Mouse (Mus musculus): ENCODE results near the gene Cdca7l. TPM values are rescaled to one million over a fixed set of nuclear protein-coding genes. Genes with fewer than 3 reads are reported as not detected.
A peak's percentile ranks its signal among the peaks of the same experiment; 100 is the strongest.
"Not testable (repeated sequence)": the region's sequence is repeated elsewhere in the genome, so short reads cannot be mapped to it uniquely, and the experiment has no call there.

Gene Cdca7l
- 24.6 and 25.8 TPM in 2 replicates for polyA plus RNA-seq (2014; fragmentation: Nextera tagmentation; extraction: Ambion mirVana)

DNA sequence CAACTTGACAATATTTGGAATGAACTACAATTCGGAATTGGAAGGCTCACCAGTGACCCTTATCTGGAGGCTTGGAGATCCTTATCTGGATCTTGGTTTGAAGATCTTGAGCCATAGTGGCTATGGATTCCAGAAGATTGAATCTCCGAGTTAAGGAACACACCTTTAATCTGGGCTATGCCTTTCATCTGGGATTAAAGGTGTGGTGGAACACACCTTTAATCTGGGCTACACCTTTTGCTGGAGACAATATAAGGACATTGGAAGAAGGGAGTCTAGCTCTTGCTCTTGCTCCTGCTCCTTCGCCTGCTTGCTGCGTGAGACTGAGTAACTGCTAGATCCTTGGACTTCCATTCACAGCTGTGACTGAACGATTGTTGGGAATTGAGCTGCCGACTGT is at the start of gene Cdca7l:
Gene Cdca7l, plus strand, starts transcription at position 301 of the 400 bp plus-strand sequence.
- no CpG with 5 or more reads among the region's 6 CpGs for WGBS
- not testable (repeated sequence) for H3K4me2 ChIP-seq (replicated peaks; ENCODE audit: low read depth, low read length); H3K36me3 ChIP-seq (ENCODE audit: control insufficient read depth, insufficient read depth, low read length); H3K27me3 ChIP-seq (ENCODE audit: control insufficient read depth, insufficient read depth, low read length); H3K4me1 ChIP-seq (replicated peaks; ENCODE audit: control insufficient read depth, insufficient read depth, low read length); H3K4me3 ChIP-seq (ENCODE audit: low read depth, low read length); H3K9ac ChIP-seq (ENCODE audit: low read depth, low read length); H3K27ac ChIP-seq (ENCODE audit: low read depth, low read length); H3K9me3 ChIP-seq (ENCODE audit: control insufficient read depth, low read length); ATAC-seq (ENCODE audit: low FRiP score); DNase-seq (ENCODE audit: low spot score)

DNA sequence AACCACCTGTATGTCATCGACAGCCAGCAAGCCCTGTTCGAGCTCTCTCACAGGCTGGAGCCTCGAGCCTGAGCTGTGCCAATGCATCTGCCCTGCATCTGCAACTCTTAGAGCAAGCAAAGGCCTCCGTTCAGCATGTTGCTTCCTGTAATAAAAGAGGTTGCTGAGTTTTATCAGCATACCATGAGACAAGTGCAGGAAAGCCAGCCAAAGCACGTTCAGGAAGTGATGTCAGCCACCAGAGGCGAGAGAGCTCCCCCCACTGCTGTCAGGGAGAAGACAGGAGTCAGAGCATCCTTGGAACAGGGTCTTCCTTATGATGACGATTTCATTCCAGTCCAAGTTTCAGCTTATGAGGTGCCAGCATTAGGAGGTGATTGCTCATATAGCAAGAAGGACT is 48.1 kb upstream of the Cdca7l start:
- Histone ChIP-seq H3K27me3 (ENCODE audit: control insufficient read depth, insufficient read depth, low read length) (no peaks in the 10 kb centered on the region), H3K9ac (ENCODE audit: low read depth, low read length) (no peak overlapping the region), H3K4me2 (replicated peaks; ENCODE audit: low read depth, low read length) (no peak overlapping the region), H3K27ac (ENCODE audit: low read depth, low read length) (no peak overlapping the region), H3K4me1 (replicated peaks; ENCODE audit: control insufficient read depth, insufficient read depth, low read length) (peaks cover 5% of the 10 kb centered on the region), H3K9me3 (ENCODE audit: control insufficient read depth, low read length) (no peaks in the 10 kb centered on the region), H3K36me3 (ENCODE audit: control insufficient read depth, insufficient read depth, low read length) (no peaks in the 10 kb centered on the region), H3K4me3 (ENCODE audit: low read depth, low read length) (no peak overlapping the region)
- ATAC-seq (ENCODE audit: low FRiP score): no peak
- no peak for DNase-seq (ENCODE audit: low spot score)
- 78% methylated on average over 7 of the region's 7 CpGs for WGBS

DNA sequence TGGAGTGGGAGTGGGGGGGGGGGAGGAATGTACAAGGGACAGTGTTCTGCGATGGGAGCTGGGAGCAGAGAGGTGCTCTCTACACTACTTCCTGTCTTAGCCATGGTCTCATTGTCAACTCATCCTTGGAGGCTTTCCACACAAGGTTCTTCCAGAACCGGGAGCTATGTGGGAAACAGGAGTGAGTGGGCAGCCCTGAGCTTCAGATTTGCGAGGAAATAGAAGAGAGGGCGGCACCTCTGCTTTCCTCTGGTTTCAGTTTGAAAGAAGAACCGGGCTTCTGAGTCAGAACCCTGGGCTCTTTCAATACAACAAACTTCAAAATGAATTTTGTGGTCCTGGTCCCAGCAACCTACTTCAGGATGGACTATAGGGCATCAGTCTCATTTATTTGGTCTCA is 43.7 kb upstream of the Cdca7l start:
- no peak overlapping the region for H3K27ac ChIP-seq (ENCODE audit: low read depth, low read length)
- no peak for DNase-seq (ENCODE audit: low spot score)
- WGBS: 86% methylated on average over 5 of the region's 5 CpGs
- no peak for ATAC-seq (ENCODE audit: low FRiP score)
- H3K4me3 ChIP-seq (ENCODE audit: low read depth, low read length): no peak overlapping the region
- H3K9ac ChIP-seq (ENCODE audit: low read depth, low read length): no peak overlapping the region
- H3K4me1 ChIP-seq (replicated peaks; ENCODE audit: control insufficient read depth, insufficient read depth, low read length): no peaks in the 10 kb centered on the region
- no peak overlapping the region for H3K4me2 ChIP-seq (replicated peaks; ENCODE audit: low read depth, low read length)
- no peaks in the 10 kb centered on the region for H3K27me3 ChIP-seq (ENCODE audit: control insufficient read depth, insufficient read depth, low read length)
- no peaks in the 10 kb centered on the region for H3K9me3 ChIP-seq (ENCODE audit: control insufficient read depth, low read length)
- H3K36me3 ChIP-seq (ENCODE audit: control insufficient read depth, insufficient read depth, low read length): no peaks in the 10 kb centered on the region

DNA sequence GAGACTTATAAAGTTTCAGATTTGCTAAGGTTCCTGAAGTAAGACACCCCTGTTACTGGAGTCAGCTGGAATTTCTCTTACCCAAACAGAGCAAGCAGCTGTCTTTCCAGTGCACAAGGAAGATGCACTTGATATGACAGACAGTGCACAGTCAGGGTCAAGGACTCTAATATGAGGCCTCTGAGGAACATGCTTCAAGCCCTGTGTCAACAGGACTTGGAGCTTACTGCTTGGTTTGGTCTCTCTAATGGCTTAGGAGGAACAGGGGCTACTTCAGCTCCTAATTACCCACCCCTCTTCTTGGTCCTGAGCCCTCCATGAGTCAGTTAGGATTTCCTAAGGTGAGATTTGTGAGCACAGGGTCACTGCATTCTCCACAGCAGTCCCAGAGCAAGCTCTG is 43.2 kb upstream of the Cdca7l start:
- Histone ChIP-seq H3K4me3 (ENCODE audit: low read depth, low read length) (no peak overlapping the region), H3K9me3 (ENCODE audit: control insufficient read depth, low read length) (no peaks in the 10 kb centered on the region), H3K4me1 (replicated peaks; ENCODE audit: control insufficient read depth, insufficient read depth, low read length) (no peaks in the 10 kb centered on the region), H3K9ac (ENCODE audit: low read depth, low read length) (no peak overlapping the region), H3K27ac (ENCODE audit: low read depth, low read length) (no peak overlapping the region), H3K4me2 (replicated peaks; ENCODE audit: low read depth, low read length) (no peak overlapping the region), H3K27me3 (ENCODE audit: control insufficient read depth, insufficient read depth, low read length) (no peaks in the 10 kb centered on the region), H3K36me3 (ENCODE audit: control insufficient read depth, insufficient read depth, low read length) (no peaks in the 10 kb centered on the region)
- no peak for ATAC-seq (ENCODE audit: low FRiP score)
- no peak for DNase-seq (ENCODE audit: low spot score)

DNA sequence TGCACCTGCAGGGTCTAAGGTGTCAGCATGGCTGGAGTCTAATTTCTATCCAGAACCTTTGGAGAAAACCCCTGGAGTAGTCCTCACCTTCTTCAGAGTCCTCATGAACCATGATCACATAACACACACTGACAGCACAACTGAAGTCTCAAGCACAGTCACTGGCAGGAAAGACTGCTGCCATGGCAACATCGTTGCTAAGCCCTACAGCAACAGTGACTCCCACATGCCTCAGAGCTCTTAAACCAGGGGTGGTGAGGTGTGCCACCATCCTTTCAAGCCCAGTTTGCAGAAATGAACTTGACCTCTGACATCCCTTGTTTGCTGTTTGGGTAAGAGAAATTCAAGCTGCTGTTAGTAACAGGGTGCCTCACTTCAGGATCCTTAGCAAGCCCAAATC is 42.4 kb upstream of the Cdca7l start:
- no peak overlapping the region for H3K4me3 ChIP-seq (ENCODE audit: low read depth, low read length)
- ATAC-seq (ENCODE audit: low FRiP score): no peak
- DNase-seq (ENCODE audit: low spot score): no peak
- H3K4me2 ChIP-seq (replicated peaks; ENCODE audit: low read depth, low read length): no peak overlapping the region
- no peaks in the 10 kb centered on the region for H3K36me3 ChIP-seq (ENCODE audit: control insufficient read depth, insufficient read depth, low read length)
- H3K27me3 ChIP-seq (ENCODE audit: control insufficient read depth, insufficient read depth, low read length): no peaks in the 10 kb centered on the region
- H3K9ac ChIP-seq (ENCODE audit: low read depth, low read length): no peak overlapping the region
- H3K4me1 ChIP-seq (replicated peaks; ENCODE audit: control insufficient read depth, insufficient read depth, low read length): no peaks in the 10 kb centered on the region
- no peak overlapping the region for H3K27ac ChIP-seq (ENCODE audit: low read depth, low read length)
- H3K9me3 ChIP-seq (ENCODE audit: control insufficient read depth, low read length): no peaks in the 10 kb centered on the region
- WGBS: 63% methylated on average over 1 of the region's 1 CpGs

DNA sequence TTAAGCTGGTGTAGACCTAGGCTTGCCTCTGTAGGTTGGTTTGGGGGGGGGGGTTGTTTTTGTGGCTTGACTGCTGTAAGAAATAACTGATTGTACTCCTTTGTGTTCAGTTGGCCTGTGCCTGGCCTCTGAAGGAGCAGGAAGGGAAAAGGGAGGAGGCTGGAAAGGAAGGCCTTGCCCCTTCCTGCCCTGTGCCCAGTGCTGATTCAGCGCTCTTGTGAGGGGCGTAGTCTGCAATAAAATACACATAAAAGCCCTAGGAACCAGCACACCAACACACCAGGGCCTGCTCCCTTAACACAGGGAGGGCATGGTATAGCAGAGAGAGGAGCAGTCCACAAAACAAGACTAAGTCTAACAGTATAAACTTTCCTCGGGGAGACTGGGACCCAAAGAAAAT is 40.8 kb upstream of the Cdca7l start:
- Histone ChIP-seq H3K27ac (ENCODE audit: low read depth, low read length) (no peak overlapping the region), H3K4me3 (ENCODE audit: low read depth, low read length) (no peak overlapping the region), H3K36me3 (ENCODE audit: control insufficient read depth, insufficient read depth, low read length) (no peaks in the 10 kb centered on the region), H3K9ac (ENCODE audit: low read depth, low read length) (no peak overlapping the region), H3K4me1 (replicated peaks; ENCODE audit: control insufficient read depth, insufficient read depth, low read length) (no peaks in the 10 kb centered on the region), H3K9me3 (ENCODE audit: control insufficient read depth, low read length) (no peaks in the 10 kb centered on the region), H3K27me3 (ENCODE audit: control insufficient read depth, insufficient read depth, low read length) (no peaks in the 10 kb centered on the region), H3K4me2 (replicated peaks; ENCODE audit: low read depth, low read length) (no peak overlapping the region)
- ATAC-seq (ENCODE audit: low FRiP score) (no peak), DNase-seq (ENCODE audit: low spot score) (no peak)
- WGBS: 73% methylated on average over 3 of the region's 3 CpGs

DNA sequence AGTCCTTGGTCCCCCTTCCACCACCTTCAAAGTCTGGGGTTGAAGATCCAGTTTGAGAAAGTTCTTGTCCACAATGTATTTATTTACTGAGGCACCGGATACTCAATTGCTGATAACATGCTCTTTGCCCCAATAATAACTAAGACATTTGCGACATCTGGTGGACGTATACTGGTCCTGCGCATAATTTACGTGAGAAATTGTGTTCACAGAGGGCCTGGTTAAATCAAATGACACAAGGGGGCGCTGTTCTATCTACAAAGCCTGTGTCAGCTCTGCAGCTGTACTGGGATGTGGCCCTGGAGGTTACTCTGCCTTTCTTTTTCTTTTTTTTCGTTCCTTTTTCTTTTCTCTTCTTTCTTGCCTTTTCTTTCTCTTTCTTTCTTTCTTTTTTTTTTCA is 39.2 kb upstream of the Cdca7l start:
- H3K27ac ChIP-seq (ENCODE audit: low read depth, low read length): no peak overlapping the region
- 10% methylated on average over 7 of the region's 7 CpGs for WGBS
- no peaks in the 10 kb centered on the region for H3K36me3 ChIP-seq (ENCODE audit: control insufficient read depth, insufficient read depth, low read length)
- no peaks in the 10 kb centered on the region for H3K9me3 ChIP-seq (ENCODE audit: control insufficient read depth, low read length)
- H3K27me3 ChIP-seq (ENCODE audit: control insufficient read depth, insufficient read depth, low read length): no peaks in the 10 kb centered on the region
- H3K4me1 ChIP-seq (replicated peaks; ENCODE audit: control insufficient read depth, insufficient read depth, low read length): no peaks in the 10 kb centered on the region
- DNase-seq (ENCODE audit: low spot score) (peak; percentile 92), ATAC-seq (ENCODE audit: low FRiP score) (no peak)
- H3K4me2 ChIP-seq (replicated peaks; ENCODE audit: low read depth, low read length): no peak overlapping the region
- no peak overlapping the region for H3K9ac ChIP-seq (ENCODE audit: low read depth, low read length)
- no peak overlapping the region for H3K4me3 ChIP-seq (ENCODE audit: low read depth, low read length)

DNA sequence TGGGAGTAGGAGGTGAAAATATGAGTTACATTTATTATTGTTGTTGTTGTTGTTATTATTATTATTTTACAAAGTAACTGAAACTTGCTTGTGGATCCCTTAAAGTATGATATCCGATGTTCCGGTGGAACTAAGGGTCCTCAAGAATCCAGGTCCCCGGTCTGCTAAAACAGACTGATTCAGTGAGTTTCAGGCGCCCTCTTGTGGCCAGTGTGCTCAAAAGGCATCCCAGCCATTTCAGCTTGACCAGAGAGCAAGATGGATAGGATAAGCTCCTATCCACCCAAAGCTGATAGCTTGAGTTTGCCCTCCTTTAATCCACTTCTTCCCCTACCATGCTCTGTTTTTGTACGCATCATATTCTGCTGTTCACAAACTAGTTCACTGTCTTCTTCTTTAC is 35.0 kb upstream of the Cdca7l start:
- DNase-seq (ENCODE audit: low spot score) (peak; percentile 92), ATAC-seq (ENCODE audit: low FRiP score) (no peak)
- Histone ChIP-seq H3K4me3 (ENCODE audit: low read depth, low read length) (no peak overlapping the region), H3K4me1 (replicated peaks; ENCODE audit: control insufficient read depth, insufficient read depth, low read length) (no peaks in the 10 kb centered on the region), H3K4me2 (replicated peaks; ENCODE audit: low read depth, low read length) (no peak overlapping the region), H3K27me3 (ENCODE audit: control insufficient read depth, insufficient read depth, low read length) (no peaks in the 10 kb centered on the region), H3K9me3 (ENCODE audit: control insufficient read depth, low read length) (no peaks in the 10 kb centered on the region), H3K27ac (ENCODE audit: low read depth, low read length) (no peak overlapping the region), H3K36me3 (ENCODE audit: control insufficient read depth, insufficient read depth, low read length) (no peaks in the 10 kb centered on the region), H3K9ac (ENCODE audit: low read depth, low read length) (no peak overlapping the region)
- WGBS: 8% methylated on average over 5 of the region's 5 CpGs

DNA sequence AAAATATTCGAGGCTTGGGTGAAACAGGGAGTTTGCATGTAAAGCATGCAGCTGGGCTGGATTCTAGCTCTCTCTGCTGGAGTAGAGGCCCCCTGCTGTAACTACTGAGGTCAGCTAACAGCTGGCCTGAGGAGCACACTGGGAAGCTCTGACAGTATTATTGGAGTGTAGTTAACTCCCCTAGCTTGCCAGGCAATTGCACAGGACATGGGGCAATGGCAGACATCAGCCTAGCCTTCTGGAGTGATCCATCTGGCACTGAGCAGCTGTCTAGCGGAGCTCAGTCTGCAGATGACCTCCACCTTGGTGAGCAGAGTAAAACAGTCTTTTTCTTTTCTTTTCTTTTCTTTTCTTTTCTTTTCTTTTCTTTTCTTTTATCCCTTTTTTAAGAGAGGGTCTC is 33.9 kb upstream of the Cdca7l start:
- 22% methylated on average over 2 of the region's 2 CpGs for WGBS
- DNase-seq (ENCODE audit: low spot score) (no peak), ATAC-seq (ENCODE audit: low FRiP score) (no peak)
- H3K9ac ChIP-seq (ENCODE audit: low read depth, low read length): no peak overlapping the region
- H3K9me3 ChIP-seq (ENCODE audit: control insufficient read depth, low read length): no peaks in the 10 kb centered on the region
- H3K27me3 ChIP-seq (ENCODE audit: control insufficient read depth, insufficient read depth, low read length): no peaks in the 10 kb centered on the region
- H3K36me3 ChIP-seq (ENCODE audit: control insufficient read depth, insufficient read depth, low read length): no peaks in the 10 kb centered on the region
- H3K27ac ChIP-seq (ENCODE audit: low read depth, low read length): no peak overlapping the region
- no peak overlapping the region for H3K4me2 ChIP-seq (replicated peaks; ENCODE audit: low read depth, low read length)
- H3K4me1 ChIP-seq (replicated peaks; ENCODE audit: control insufficient read depth, insufficient read depth, low read length): no peaks in the 10 kb centered on the region
- no peak overlapping the region for H3K4me3 ChIP-seq (ENCODE audit: low read depth, low read length)
